Mouse (Mus musculus) intestine, embryonic 14.5 days (tissue): ENCODE results near the gene Dnajc19. TPM values are rescaled to one million over a fixed set of nuclear protein-coding genes. Genes with fewer than 3 reads are reported as not detected.

Source experiments
- ATAC-seq: fragments of 200-750 bp; cut with Nextera tagmentation; replicated peaks from 2 replicates; pipeline ENCODE4 v1.8.0; 2017; ENCODE audit warnings: low read depth, moderate number of reproducible peaks, moderate TSS enrichment, moderate library complexity; ENCODE audit not compliant: low FRiP score, low TSS enrichment
- DNase-seq: peaks from one replicate; pipeline ENCODE4 v3.0.0-alpha.2; 2018; ENCODE audit warnings: low spot score
- H3K27ac ChIP-seq: fragments of 300-500 bp; sonication (generic); 2 replicates; pipeline ENCODE4 v1.5.1; 2014; ENCODE audit warnings: low read depth, mild to moderate bottlenecking, control low read depth
- H3K27me3 ChIP-seq: fragments of 300-500 bp; sonication (generic); replicated peaks from 2 replicates; pipeline ENCODE4 v1.6.1; 2014; ENCODE audit warnings: low read length, control low read depth; ENCODE audit not compliant: control insufficient read depth, insufficient read depth
- H3K36me3 ChIP-seq: fragments of 300-500 bp; sonication (generic); 2 replicates; pipeline ENCODE4 v1.6.1; 2014; ENCODE audit warnings: low read length, control low read depth; ENCODE audit not compliant: control insufficient read depth, insufficient read depth
- H3K4me1 ChIP-seq: fragments of 300-500 bp; sonication (generic); replicated peaks from 2 replicates; pipeline ENCODE4 v1.6.1; 2014; ENCODE audit warnings: low read length, control low read depth, mixed read lengths; ENCODE audit not compliant: control insufficient read depth, insufficient read depth
- H3K4me2 ChIP-seq: fragments of 300-500 bp; sonication (generic); 2 replicates; pipeline ENCODE4 v1.6.1; 2014; ENCODE audit warnings: low read length
- H3K4me3 ChIP-seq: fragments of 300-500 bp; sonication (generic); 2 replicates; pipeline ENCODE4 v1.5.1; 2014; ENCODE audit warnings: low read depth, low read length, control low read depth, mixed read lengths
- H3K9ac ChIP-seq: fragments of 300-500 bp; sonication (generic); 2 replicates; pipeline ENCODE4 v1.6.1; 2014; ENCODE audit warnings: mild to moderate bottlenecking, low read length
- H3K9me3 ChIP-seq: fragments of 300-500 bp; sonication (generic); 2 replicates; pipeline ENCODE4 v1.6.1; 2016; ENCODE audit warnings: low read length, control low read depth; ENCODE audit not compliant: control insufficient read depth
- WGBS: fragments of 180-500 bp; shearing (Covaris S2); extraction: QIAGEN DNeasy Blood & Tissue Kit; methylation state at CpG from one replicate; pipeline ENCODE4 v1.1.7; 2014; 5-methylcytosine and 5-hydroxymethylcytosine counted together
- polyA plus RNA-seq: library from polyadenylated mRNA; unstranded; fragments of >200 nt; fragmentation: Nextera tagmentation; extraction: Ambion mirVana; gene quantifications from 2 replicates; pipeline ENCODE4 v1.2.1, GENCODE M21; 2014

The Dnajc19 gene
- polyA plus RNA-seq, 1 experiment from 2014 or later, result 197 TPM

GRCm38 (mm10) chr3:34020382-34021258 is 60.5 kb downstream of the Dnajc19 start:
- no peaks in the 10 kb centered on the region for H3K9me3 ChIP-seq
- DNase-seq, result peak; percentile 69
- H3K9ac ChIP-seq, result peak overlapping the region; percentile 92
- peak overlapping the region; percentile 59 for H3K4me3 ChIP-seq
- H3K27ac ChIP-seq, result peak overlapping the region; percentile 88
- under 1% methylated on average over 31 of the region's 70 CpGs for WGBS
- H3K27me3 ChIP-seq, result no peaks in the 10 kb centered on the region
- H3K36me3 ChIP-seq, result no peaks in the 10 kb centered on the region
- peaks cover 7% of the 10 kb centered on the region; the same call in 1 of the 2 replicates for H3K4me1 ChIP-seq
- H3K4me2 ChIP-seq, result peak overlapping the region; percentile 62
- no peak for ATAC-seq

GRCm38 (mm10) chr3:34019540-34020381 is 61.4 kb downstream of the Dnajc19 start, which contains the start of gene Fxr1:
TSS of gene Fxr1 (plus strand) at chr3:34019943.
- Histone ChIP-seq H3K4me3 (peak within 1 kb of the TSS; percentile 59), H3K9me3 (0 out of 2 replicates have a peak, but pooled peaks cover 3% of the 10 kb centered on the region), H3K27ac (peak within 1 kb of the TSS; percentile 88), H3K27me3 (no peaks in the 10 kb centered on the region), H3K4me2 (peak within 1 kb of the TSS; percentile 70), H3K36me3 (no peaks in the 10 kb centered on the region), H3K4me1 (peaks cover 7% of the 10 kb centered on the region; the same call in 1 of the 2 replicates), H3K9ac (peak within 1 kb of the TSS; percentile 92)
- ATAC-seq, result peak; percentile 99
- peak; percentile 91 for DNase-seq
- WGBS, result under 1% methylated on average over 54 of the region's 97 CpGs

GRCm38 (mm10) chr3:34008191-34008590 is 72.9 kb downstream of the Dnajc19 start:
- no peaks in the 10 kb centered on the region for H3K36me3 ChIP-seq
- H3K4me3 ChIP-seq, result no peak overlapping the region
- H3K9me3 ChIP-seq, result no peaks in the 10 kb centered on the region
- H3K9ac ChIP-seq, result no peak overlapping the region
- DNase-seq (no peak), ATAC-seq (no peak)
- no peaks in the 10 kb centered on the region for H3K4me1 ChIP-seq
- no peaks in the 10 kb centered on the region for H3K27me3 ChIP-seq
- no peak overlapping the region for H3K27ac ChIP-seq
- 56% methylated on average over 6 of the region's 6 CpGs for WGBS
- no peak overlapping the region for H3K4me2 ChIP-seq

DNA sequence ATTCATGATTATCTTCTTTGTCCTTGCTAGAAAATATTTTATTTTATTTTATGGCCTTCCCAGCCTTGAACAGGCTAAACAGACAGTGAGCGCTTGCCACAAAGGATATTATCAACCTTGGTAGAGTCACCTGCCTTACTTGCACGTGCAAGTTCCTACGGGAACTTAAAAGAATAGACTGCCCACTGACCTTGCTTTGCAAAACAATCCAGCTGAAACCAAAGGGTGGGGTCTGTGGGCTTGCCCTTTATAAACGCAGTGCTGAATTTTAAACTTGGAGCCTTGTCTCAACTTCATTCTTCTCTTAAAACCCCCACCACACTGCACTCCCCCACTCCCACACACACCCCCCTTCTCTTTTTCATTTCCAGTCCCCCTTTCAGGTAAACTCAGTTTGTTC is 73.5 kb downstream of the Dnajc19 start:
- ATAC-seq (no peak), DNase-seq (no peak)
- no peak overlapping the region for H3K27ac ChIP-seq
- H3K27me3 ChIP-seq, result no peaks in the 10 kb centered on the region
- no peak overlapping the region for H3K4me3 ChIP-seq
- no peak overlapping the region for H3K9ac ChIP-seq
- 58% methylated on average over 4 of the region's 4 CpGs for WGBS
- no peaks in the 10 kb centered on the region for H3K9me3 ChIP-seq
- H3K36me3 ChIP-seq, result no peaks in the 10 kb centered on the region
- H3K4me1 ChIP-seq, result no peaks in the 10 kb centered on the region
- no peak overlapping the region for H3K4me2 ChIP-seq

DNA sequence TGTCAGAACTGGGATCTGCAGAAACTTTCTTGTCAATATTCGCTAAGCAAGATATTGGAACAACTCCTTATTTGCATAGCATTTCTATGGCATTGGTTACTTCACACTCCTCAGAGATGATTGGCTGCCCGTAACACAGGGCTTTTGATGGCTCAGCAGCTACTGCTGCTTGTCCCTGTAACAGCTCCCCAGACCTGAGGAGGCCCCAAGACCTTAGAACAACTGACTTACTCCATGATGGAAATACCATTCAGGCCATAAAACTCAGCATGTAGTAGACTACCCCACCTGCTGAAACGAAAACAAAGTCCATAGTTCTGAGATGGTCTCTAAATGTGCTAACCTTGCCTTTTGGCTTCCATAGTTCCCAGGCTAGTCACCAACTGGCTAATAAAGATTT is 74.3 kb downstream of the Dnajc19 start:
- no peak overlapping the region for H3K4me3 ChIP-seq
- H3K27ac ChIP-seq, result no peak overlapping the region
- WGBS, result 60% methylated on average over 3 of the region's 3 CpGs
- no peak overlapping the region for H3K4me2 ChIP-seq
- no peaks in the 10 kb centered on the region for H3K9me3 ChIP-seq
- ATAC-seq (no peak), DNase-seq (no peak)
- H3K9ac ChIP-seq, result no peak overlapping the region
- H3K4me1 ChIP-seq, result no peaks in the 10 kb centered on the region
- H3K27me3 ChIP-seq, result no peaks in the 10 kb centered on the region
- H3K36me3 ChIP-seq, result no peaks in the 10 kb centered on the region

DNA sequence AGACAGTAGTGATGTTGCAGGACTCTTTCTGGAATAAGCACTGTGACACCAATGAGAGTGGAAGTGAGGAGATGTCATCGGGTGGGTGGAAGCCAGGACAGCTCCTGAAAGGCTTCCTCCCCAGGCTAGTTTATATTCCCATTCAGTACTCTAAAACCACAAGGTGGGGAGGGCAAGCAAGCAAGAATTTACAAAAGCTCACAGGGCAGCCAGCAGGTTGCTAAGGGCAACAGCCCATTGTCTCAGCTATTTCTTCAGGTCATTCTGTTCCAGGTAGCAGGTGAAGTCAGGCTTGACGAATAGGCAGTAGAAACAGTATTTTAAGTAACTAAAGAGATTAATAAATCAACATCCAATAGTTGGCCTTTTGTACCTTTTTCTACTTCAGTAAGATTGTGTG is 74.8 kb downstream of the Dnajc19 start:
- no peak overlapping the region for H3K4me2 ChIP-seq
- DNase-seq (no peak), ATAC-seq (no peak)
- H3K27me3 ChIP-seq, result no peaks in the 10 kb centered on the region
- no peak overlapping the region for H3K9ac ChIP-seq
- H3K4me3 ChIP-seq, result no peak overlapping the region
- no peak overlapping the region for H3K27ac ChIP-seq
- no peaks in the 10 kb centered on the region for H3K9me3 ChIP-seq
- no peaks in the 10 kb centered on the region for H3K36me3 ChIP-seq
- no peaks in the 10 kb centered on the region for H3K4me1 ChIP-seq
- 60% methylated on average over 2 of the region's 2 CpGs for WGBS

Other genes starting within 250 kb of the Dnajc19 start
- 2.9 and 3.0 TPM in 2 replicates for gene Ccdc39, start 237.0 kb downstream of the Dnajc19 start, polyA plus RNA-seq
- gene Fxr1, start 61.4 kb downstream of the Dnajc19 start, polyA plus RNA-seq, result 53.6 and 55.0 TPM in 2 replicates